Mouse (Mus musculus) hindbrain, embryonic 14.5 days (tissue): ENCODE measurements around the gene Prss12. TPM values are rescaled to one million over a fixed set of nuclear protein-coding genes. Genes with fewer than 3 reads are reported as not detected.

Experiments
- ATAC-seq: fragments of 200-750 bp; cut with Nextera tagmentation; 2 replicates; pipeline ENCODE4 v1.8.0; 2017; ENCODE audit warnings: moderate number of reproducible peaks, mild to moderate bottlenecking, moderate TSS enrichment, moderate library complexity; ENCODE audit not compliant: low FRiP score
- DNase-seq: peaks from one replicate; pipeline ENCODE4 v3.0.0-alpha.2; 2015; ENCODE audit warnings: low spot score
- H3K27ac ChIP-seq: fragments of 300-500 bp; sonication (generic); 2 replicates; pipeline ENCODE4 v1.5.1; 2014; ENCODE audit warnings: mild to moderate bottlenecking, moderate library complexity
- H3K27me3 ChIP-seq: fragments of 300-500 bp; sonication (generic); 2 replicates; pipeline ENCODE4 v1.6.1; 2014; ENCODE audit warnings: mild to moderate bottlenecking, low read length, mixed read lengths; ENCODE audit not compliant: control insufficient read depth, insufficient read depth
- H3K36me3 ChIP-seq: fragments of 300-500 bp; sonication (generic); replicated peaks from 2 replicates; pipeline ENCODE4 v1.6.1; 2014; ENCODE audit not compliant: control insufficient read depth, insufficient read depth
- H3K4me1 ChIP-seq: fragments of 300-500 bp; sonication (generic); replicated peaks from 2 replicates; pipeline ENCODE4 v1.6.1; 2014; ENCODE audit warnings: antibody characterized with exemption, low read length, mixed read lengths; ENCODE audit not compliant: control insufficient read depth, insufficient read depth
- H3K4me2 ChIP-seq: fragments of 300-500 bp; sonication (generic); replicated peaks from 2 replicates; pipeline ENCODE4 v1.6.1; 2014; ENCODE audit warnings: mild to moderate bottlenecking, moderate library complexity
- H3K4me3 ChIP-seq: fragments of 300-500 bp; sonication (generic); replicated peaks from 2 replicates; pipeline ENCODE4 v1.5.1; 2014; ENCODE audit warnings: mild to moderate bottlenecking, low read length
- H3K9ac ChIP-seq: fragments of 300-500 bp; sonication (generic); 2 replicates; pipeline ENCODE4 v1.6.1; 2014
- H3K9me3 ChIP-seq: fragments of 300-500 bp; sonication (generic); 2 replicates; pipeline ENCODE4 v1.6.1; 2016; ENCODE audit warnings: low read length; ENCODE audit not compliant: control insufficient read depth
- WGBS: fragments of 180-500 bp; shearing (Covaris S2); extraction: QIAGEN DNeasy Blood & Tissue Kit; methylation state at CpG from one replicate; pipeline ENCODE4 v1.1.7; 2014; 5-methylcytosine and 5-hydroxymethylcytosine counted together
- polyA plus RNA-seq: library from polyadenylated mRNA; unstranded; fragments of >200 nt; fragmentation: Nextera tagmentation; extraction: Ambion mirVana; gene quantifications from 2 replicates; pipeline ENCODE4 v1.2.1, GENCODE M21; 2014

Gene Prss12
- polyA plus RNA-seq, 1 experiment from 2014 or later = 15.7 TPM

- ATAC-seq = no peak
- H3K4me3 ChIP-seq = no peak overlapping the region
- no peaks in the 10 kb centered on the region for H3K9me3 ChIP-seq
- peaks cover 18% of the 10 kb centered on the region for H3K4me1 ChIP-seq
- H3K9ac ChIP-seq = no peak overlapping the region
- peaks cover 11% of the 10 kb centered on the region; the same call in 1 of the 2 replicates for H3K36me3 ChIP-seq
- WGBS = 84% methylated on average over 6 of the region's 6 CpGs
- H3K4me2 ChIP-seq = no peak overlapping the region
- H3K27me3 ChIP-seq = no peaks in the 10 kb centered on the region
- no peak overlapping the region for H3K27ac ChIP-seq
- no peak for DNase-seq
These were observed 57.2 kb downstream of the Prss12 start for GRCm38 (mm10) chr3:123503943-123504342.

- Histone ChIP-seq H3K4me1 (peaks cover 18% of the 10 kb centered on the region), H3K27ac (no peak overlapping the region), H3K27me3 (no peaks in the 10 kb centered on the region), H3K4me2 (no peak overlapping the region), H3K9me3 (no peaks in the 10 kb centered on the region), H3K4me3 (no peak overlapping the region), H3K36me3 (peaks cover 11% of the 10 kb centered on the region; the same call in 1 of the 2 replicates), H3K9ac (no peak overlapping the region)
- WGBS = 87% methylated on average over 7 of the region's 7 CpGs
- no peak for DNase-seq
- ATAC-seq = no peak
These were observed 58.1 kb downstream of the Prss12 start for GRCm38 (mm10) chr3:123504783-123505182.

DNA sequence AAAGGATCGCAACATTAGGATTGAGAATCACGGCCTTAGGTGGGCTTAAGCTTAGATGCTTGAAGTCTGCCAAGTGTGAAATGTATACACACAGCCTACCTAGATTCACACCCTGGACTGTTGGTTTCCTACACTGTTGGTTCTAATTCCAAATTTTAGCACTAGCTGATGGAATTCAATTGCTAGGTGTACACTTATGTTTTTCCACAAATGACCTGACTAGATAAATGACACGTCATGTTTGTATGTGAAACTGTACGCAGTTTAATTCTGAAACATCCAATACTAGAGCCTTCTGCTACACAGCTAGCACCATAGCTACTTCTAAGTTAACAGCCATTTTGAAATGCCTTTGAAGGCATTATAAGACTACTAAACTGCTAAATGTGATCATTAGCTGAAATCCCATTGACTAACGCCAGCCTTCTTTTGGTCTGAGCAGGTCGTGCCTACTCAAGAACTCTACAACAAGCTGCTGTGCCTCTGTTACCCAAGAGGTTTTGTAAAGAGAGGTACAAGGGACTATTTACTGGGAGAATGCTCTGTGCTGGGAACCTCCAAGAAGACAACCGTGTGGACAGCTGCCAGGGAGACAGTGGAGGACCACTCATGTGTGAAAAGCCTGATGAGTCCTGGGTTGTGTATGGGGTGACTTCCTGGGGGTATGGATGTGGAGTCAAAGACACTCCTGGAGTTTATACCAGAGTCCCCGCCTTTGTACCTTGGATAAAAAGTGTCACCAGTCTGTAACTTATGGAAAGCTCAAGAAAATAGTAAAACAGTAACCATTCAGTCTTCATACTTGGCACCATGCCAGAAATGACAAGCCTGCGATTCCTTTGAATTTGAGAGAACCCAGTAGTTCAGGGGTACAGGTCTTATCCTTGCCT, 59.3 kb downstream of the Prss12 start:
- 51% methylated on average over 9 of the region's 9 CpGs for WGBS
- Histone ChIP-seq H3K4me2 (peak overlapping the region; percentile 86), H3K9ac (no peak overlapping the region), H3K9me3 (no peaks in the 10 kb centered on the region), H3K27ac (0 out of 2 replicates have a peak overlapping the region, but pooled peaks have one; percentile 4), H3K27me3 (no peaks in the 10 kb centered on the region), H3K4me3 (0 out of 2 replicates have a peak overlapping the region, but pooled peaks have one; percentile 52), H3K36me3 (peaks cover 11% of the 10 kb centered on the region; the same call in 1 of the 2 replicates), H3K4me1 (peaks cover 18% of the 10 kb centered on the region)
- peak; percentile 40 for DNase-seq
- ATAC-seq = no peak

DNA sequence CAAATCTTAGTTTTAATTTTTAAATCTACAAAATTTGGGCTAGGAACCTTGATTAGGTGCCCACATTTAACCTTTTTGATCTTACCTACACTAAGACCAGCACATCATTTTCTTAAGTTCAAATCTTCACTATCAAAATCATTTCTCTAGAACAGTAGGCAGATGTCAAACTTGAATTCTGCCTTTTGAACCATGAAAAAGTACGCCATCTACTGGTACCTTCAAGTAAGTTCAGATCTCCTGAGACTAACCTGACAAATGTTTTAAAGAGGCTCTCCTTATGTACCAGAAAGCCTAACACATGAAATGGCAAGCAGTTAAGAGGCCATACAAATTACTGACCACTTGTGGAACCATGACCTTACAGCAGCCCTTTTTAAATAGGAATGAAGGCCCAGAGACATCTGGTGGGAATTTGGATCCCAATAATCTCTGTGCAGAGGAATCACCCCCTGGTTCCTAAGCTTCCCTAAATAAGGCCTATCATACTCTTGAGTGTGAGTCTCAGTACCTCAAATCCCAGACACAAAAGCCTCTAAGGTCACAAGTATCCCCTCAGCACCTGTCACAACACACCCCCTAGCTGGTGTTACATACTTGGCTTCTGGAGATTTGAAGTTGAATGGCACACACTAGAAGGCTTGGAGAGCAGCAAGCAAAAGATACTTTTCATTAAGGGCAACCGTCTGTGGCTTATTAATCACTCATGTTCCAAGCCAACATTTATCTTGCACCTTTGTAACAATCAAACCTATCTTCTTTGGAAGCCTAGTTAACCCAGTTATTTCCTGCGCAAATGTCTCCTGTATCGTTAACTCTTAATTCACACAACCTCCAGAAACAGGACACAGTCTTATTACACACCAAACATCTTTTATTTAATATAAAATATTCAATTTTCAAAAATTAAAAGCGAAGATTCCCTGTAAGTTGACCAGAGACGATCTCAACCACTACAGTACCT, 60.3 kb downstream of the Prss12 start:
- ATAC-seq = no peak
- DNase-seq = peak; percentile 52
- Histone ChIP-seq H3K9me3 (no peaks in the 10 kb centered on the region), H3K36me3 (peaks cover 11% of the 10 kb centered on the region; the same call in 1 of the 2 replicates), H3K4me3 (peak overlapping the region; percentile 52), H3K27me3 (no peaks in the 10 kb centered on the region), H3K9ac (peak overlapping the region; percentile 89), H3K4me1 (peaks cover 18% of the 10 kb centered on the region), H3K27ac (peak overlapping the region; percentile 97; the same call in 1 of the 2 replicates), H3K4me2 (peak overlapping the region; percentile 86)
- WGBS = 6% methylated on average over 6 of the region's 6 CpGs

DNA sequence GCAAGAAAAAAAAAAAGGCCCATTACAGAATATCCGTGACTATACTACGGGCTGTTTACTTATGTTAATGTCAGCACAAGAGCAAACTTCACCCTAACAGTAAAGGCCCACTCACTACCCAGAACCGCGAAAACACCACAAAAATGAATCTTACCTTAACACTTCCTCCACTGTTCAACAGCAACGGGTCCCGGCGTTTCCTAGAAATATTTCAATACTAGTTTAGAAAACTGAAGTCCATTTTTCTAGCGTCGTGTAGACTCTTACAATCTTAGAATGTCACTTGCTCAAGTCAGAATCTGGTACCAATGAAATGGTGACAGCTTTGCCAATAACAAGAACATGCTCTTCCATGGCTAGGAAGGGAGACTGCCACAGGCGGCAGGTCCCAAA, 60.9 kb downstream of the Prss12 start:
- H3K9me3 ChIP-seq = no peaks in the 10 kb centered on the region
- H3K4me2 ChIP-seq = peak overlapping the region; percentile 86
- H3K36me3 ChIP-seq = peaks cover 11% of the 10 kb centered on the region; the same call in 1 of the 2 replicates
- H3K4me1 ChIP-seq = peaks cover 18% of the 10 kb centered on the region
- WGBS = under 1% methylated on average over 10 of the region's 10 CpGs
- no peak for ATAC-seq
- peak overlapping the region; percentile 89 for H3K9ac ChIP-seq
- H3K27ac ChIP-seq = peak overlapping the region; percentile 97
- H3K4me3 ChIP-seq = peak overlapping the region; percentile 52
- no peaks in the 10 kb centered on the region for H3K27me3 ChIP-seq
- no peak for DNase-seq

- Histone ChIP-seq H3K27ac (peak overlapping the region; percentile 97), H3K4me1 (peaks cover 18% of the 10 kb centered on the region), H3K36me3 (peaks cover 11% of the 10 kb centered on the region; the same call in 1 of the 2 replicates), H3K4me3 (peak overlapping the region; percentile 52), H3K9ac (peak overlapping the region; percentile 92), H3K9me3 (no peaks in the 10 kb centered on the region), H3K27me3 (no peaks in the 10 kb centered on the region), H3K4me2 (peak overlapping the region; percentile 86)
- peak; percentile 98 for ATAC-seq
- peak; percentile 99 for DNase-seq
- under 1% methylated on average over 53 of the region's 53 CpGs for WGBS
These were observed 61.5 kb downstream of the Prss12 start for GRCm38 (mm10) chr3:123508056-123508674.

GRCm38 (mm10) chr3:123508675-123509376, 62.1 kb downstream of the Prss12 start:
- Histone ChIP-seq H3K36me3 (peaks cover 10% of the 10 kb centered on the region; the same call in 1 of the 2 replicates), H3K9ac (peak overlapping the region; percentile 92), H3K4me2 (peak overlapping the region; percentile 77), H3K27ac (peak overlapping the region; percentile 97), H3K4me3 (peak overlapping the region; percentile 52), H3K4me1 (peaks cover 18% of the 10 kb centered on the region), H3K27me3 (no peaks in the 10 kb centered on the region), H3K9me3 (no peaks in the 10 kb centered on the region)
- peak; percentile 69 for DNase-seq
- ATAC-seq = peak; percentile 71
- under 1% methylated on average over 36 of the region's 36 CpGs for WGBS

GRCm38 (mm10) chr3:123511818-123512217, 65.1 kb downstream of the Prss12 start:
- ATAC-seq (no peak), DNase-seq (no peak)
- Histone ChIP-seq H3K9me3 (no peaks in the 10 kb centered on the region), H3K27ac (no peak overlapping the region), H3K36me3 (no peaks in the 10 kb centered on the region), H3K27me3 (no peaks in the 10 kb centered on the region), H3K4me3 (no peak overlapping the region), H3K9ac (no peak overlapping the region), H3K4me1 (peaks cover 7% of the 10 kb centered on the region), H3K4me2 (no peak overlapping the region)
- WGBS = 73% methylated on average over 4 of the region's 4 CpGs
